Mouse (Mus musculus) kidney, embryonic 14.5 days (tissue): Measurements from ENCODE around the gene Gtf2f1. TPM values are rescaled to one million over a fixed set of nuclear protein-coding genes. Genes with fewer than 3 reads are reported as not detected.
"Not testable (repeated sequence)": the region's sequence is repeated elsewhere in the genome, so short reads cannot be mapped to it uniquely, and the experiment has no call there.

ENCODE experiments used
- ATAC-seq: fragments of 200-750 bp; cut with Nextera tagmentation; 2 replicates; pipeline ENCODE4 v1.8.0; 2017; ENCODE audit warnings: moderate number of reproducible peaks, mild to moderate bottlenecking, moderate TSS enrichment, moderate library complexity; ENCODE audit not compliant: low FRiP score, low TSS enrichment
- H3K27ac ChIP-seq: fragments of 300-500 bp; sonication (generic); 2 replicates; pipeline ENCODE4 v1.5.1; 2014; ENCODE audit warnings: low read depth, mild to moderate bottlenecking, low read length, moderate library complexity, mixed read lengths
- H3K27me3 ChIP-seq: fragments of 300-500 bp; sonication (generic); 2 replicates; pipeline ENCODE4 v1.6.1; 2014; ENCODE audit warnings: mild to moderate bottlenecking, low read length; ENCODE audit not compliant: control insufficient read depth, insufficient read depth
- H3K36me3 ChIP-seq: fragments of 300-500 bp; sonication (generic); 2 replicates; pipeline ENCODE4 v1.6.1; 2014; ENCODE audit warnings: low read length, mixed read lengths; ENCODE audit not compliant: control insufficient read depth, insufficient read depth
- H3K4me1 ChIP-seq: fragments of 300-500 bp; sonication (generic); 2 replicates; pipeline ENCODE4 v1.6.1; 2014; ENCODE audit warnings: low read length, mixed read lengths; ENCODE audit not compliant: control insufficient read depth, insufficient read depth
- H3K4me2 ChIP-seq: fragments of 300-500 bp; sonication (generic); replicated peaks from 2 replicates; pipeline ENCODE4 v1.6.1; 2014; ENCODE audit warnings: low read depth, mild to moderate bottlenecking, low read length
- H3K4me3 ChIP-seq: fragments of 300-500 bp; sonication (generic); 2 replicates; pipeline ENCODE4 v1.5.1; 2014; ENCODE audit warnings: mild to moderate bottlenecking, low read length
- H3K9ac ChIP-seq: fragments of 300-500 bp; sonication (generic); 2 replicates; pipeline ENCODE4 v1.6.1; 2014; ENCODE audit warnings: low read depth, mild to moderate bottlenecking, low read length, moderate library complexity
- H3K9me3 ChIP-seq: fragments of 300-500 bp; sonication (generic); 2 replicates; pipeline ENCODE4 v1.6.1; 2016; ENCODE audit warnings: low read length; ENCODE audit not compliant: control insufficient read depth
- WGBS: fragments of 180-500 bp; shearing (Covaris S2); extraction: QIAGEN DNeasy Blood & Tissue Kit; methylation state at CpG from one replicate; pipeline ENCODE4 v1.1.7; 2014; 5-methylcytosine and 5-hydroxymethylcytosine counted together
- polyA plus RNA-seq: library from polyadenylated mRNA; unstranded; fragments of >200 nt; fragmentation: Nextera tagmentation; extraction: Ambion mirVana; gene quantifications from 2 replicates; pipeline ENCODE4 v1.2.1, GENCODE M21; 2014

The Gtf2f1 gene
- 65.1 and 65.6 TPM in 2 replicates for polyA plus RNA-seq

DNA sequence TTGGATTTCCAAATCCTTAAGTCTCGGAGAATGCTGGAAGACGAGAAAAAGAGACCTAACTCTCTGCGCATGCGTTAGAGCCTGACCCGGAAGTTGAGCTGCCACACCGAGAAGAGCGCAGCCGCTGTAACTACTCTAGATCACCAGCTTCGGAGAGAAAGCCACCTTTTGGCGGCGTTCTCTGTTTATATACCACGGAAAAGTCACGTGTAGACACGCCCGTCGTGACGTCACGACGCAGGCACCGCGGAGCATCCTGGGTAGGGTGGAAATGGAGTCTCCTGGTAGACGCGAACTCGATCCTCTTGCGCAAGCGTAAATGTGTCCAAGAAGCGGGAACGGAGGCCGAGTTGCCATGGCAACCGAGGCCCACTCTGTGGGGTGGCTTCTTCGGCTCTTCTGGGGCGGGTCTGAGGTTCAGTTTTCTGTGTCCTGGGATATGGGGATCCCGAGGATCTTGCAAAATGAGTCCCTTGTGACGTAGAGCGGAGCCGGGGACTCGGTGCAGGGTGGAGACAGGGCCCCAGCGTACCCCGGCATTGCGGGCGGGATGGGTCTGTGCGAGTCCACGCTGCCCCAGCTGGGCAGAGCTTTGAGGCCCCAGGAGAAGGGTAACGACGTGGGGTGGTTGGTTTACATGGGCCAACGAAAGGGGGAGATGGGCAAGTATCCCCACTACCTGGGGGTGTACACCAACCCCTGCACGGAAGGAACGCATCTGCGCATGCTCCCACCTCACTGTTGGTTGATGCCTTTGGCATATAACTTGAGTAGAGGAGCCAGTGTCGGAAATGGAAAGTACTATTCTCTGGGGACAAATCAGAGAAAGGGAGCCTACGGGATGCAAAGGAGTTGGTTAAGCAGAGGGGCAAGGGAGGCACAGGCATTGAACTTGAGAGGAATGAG, at the start of gene Gtf2f1, which contains the start of gene Gm17949:
Gene Gtf2f1 (minus strand): TSS at position 53 of the 906 bp plus-strand sequence.
Gene Gm17949 (plus strand): TSS at position 234 of the 906 bp plus-strand sequence.
- peaks cover 12% of the 10 kb centered on the region; the same call in 1 of the 2 replicates for H3K4me1 ChIP-seq
- 1% methylated on average over 51 of the region's 51 CpGs for WGBS
- no peaks in the 10 kb centered on the region for H3K9me3 ChIP-seq
- H3K36me3 ChIP-seq, result peaks cover 28% of the 10 kb centered on the region
- peak within 1 kb of the TSS; percentile 74 for H3K27ac ChIP-seq
- H3K27me3 ChIP-seq, result no peaks in the 10 kb centered on the region
- peak; percentile 94 for ATAC-seq
- peak within 1 kb of the TSS; percentile 86 for H3K4me3 ChIP-seq
- peak within 1 kb of the TSS; percentile 91 for H3K4me2 ChIP-seq
- peak within 1 kb of the TSS; percentile 87 for H3K9ac ChIP-seq

DNA sequence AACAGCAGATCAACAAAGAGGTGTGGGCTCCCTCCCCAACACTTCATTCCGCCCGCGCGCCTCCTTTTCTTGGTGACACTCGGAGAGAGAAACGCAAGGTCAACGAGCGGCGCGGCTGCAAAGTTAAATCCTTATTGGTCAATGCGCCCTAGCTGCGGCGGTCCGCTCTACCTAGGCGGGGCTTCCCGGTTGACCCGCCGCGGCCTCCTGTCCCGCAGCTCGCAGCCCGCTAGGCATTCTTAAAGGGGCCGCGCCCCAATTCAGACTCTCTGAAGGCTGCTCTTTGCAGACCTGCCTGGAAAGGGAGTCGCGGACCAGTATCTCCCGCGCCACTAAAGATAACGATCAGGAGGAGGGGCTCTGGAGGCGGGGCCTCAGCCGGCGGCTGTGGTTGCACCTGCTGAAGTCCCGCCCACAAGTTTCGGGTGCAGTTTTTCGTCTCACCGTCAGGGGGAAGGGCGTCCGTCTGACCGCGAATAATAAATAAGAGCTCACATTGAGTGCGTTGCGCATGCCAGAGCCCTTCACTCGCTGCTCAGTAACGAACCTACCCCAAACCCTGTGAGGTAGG, 49.2 kb upstream of the Gtf2f1 start:
- H3K9me3 ChIP-seq, result no peaks in the 10 kb centered on the region
- H3K4me2 ChIP-seq, result peak overlapping the region; percentile 87
- peak; percentile 87 for ATAC-seq
- H3K4me3 ChIP-seq, result peak overlapping the region; percentile 84
- no peaks in the 10 kb centered on the region for H3K36me3 ChIP-seq
- H3K4me1 ChIP-seq, result no peaks in the 10 kb centered on the region
- WGBS, result under 1% methylated on average over 44 of the region's 44 CpGs
- peak overlapping the region; percentile 71; the same call in 1 of the 2 replicates for H3K27ac ChIP-seq
- peak overlapping the region; percentile 77; the same call in 1 of the 2 replicates for H3K9ac ChIP-seq
- peaks cover 24% of the 10 kb centered on the region for H3K27me3 ChIP-seq

GRCm38 (mm10) chr17:57059486-57059977, 48.4 kb upstream of the Gtf2f1 start, which contains the start of gene Slc25a23:
Gene Slc25a23, minus strand, starts transcription at chr17:57059863.
- H3K4me2 ChIP-seq, result peak within 1 kb of the TSS; percentile 87
- H3K36me3 ChIP-seq, result no peaks in the 10 kb centered on the region
- H3K9me3 ChIP-seq, result no peaks in the 10 kb centered on the region
- WGBS, result under 1% methylated on average over 24 of the region's 45 CpGs
- H3K27ac ChIP-seq, result peak within 1 kb of the TSS; percentile 71; the same call in 1 of the 2 replicates
- H3K4me1 ChIP-seq, result no peaks in the 10 kb centered on the region
- peak within 1 kb of the TSS; percentile 84 for H3K4me3 ChIP-seq
- H3K27me3 ChIP-seq, result peaks cover 24% of the 10 kb centered on the region
- peak within 1 kb of the TSS; percentile 77 for H3K9ac ChIP-seq
- ATAC-seq, result peak; percentile 59

GRCm38 (mm10) chr17:57058891-57059485, 47.9 kb upstream of the Gtf2f1 start, which contains the start of gene Crb3:
Gene Crb3, plus strand, starts transcription at chr17:57059105.
- Histone ChIP-seq H3K4me2 (peak within 1 kb of the TSS; percentile 87), H3K4me3 (peak within 1 kb of the TSS; percentile 84), H3K9ac (peak within 1 kb of the TSS; percentile 77), H3K27ac (peak within 1 kb of the TSS; percentile 37; the same call in 1 of the 2 replicates), H3K9me3 (no peaks in the 10 kb centered on the region), H3K27me3 (peaks cover 24% of the 10 kb centered on the region), H3K4me1 (no peaks in the 10 kb centered on the region), H3K36me3 (no peaks in the 10 kb centered on the region)
- 0% methylated on average over 13 of the region's 22 CpGs for WGBS
- 0 out of 2 replicates have a peak, but pooled peaks have one; percentile 2 for ATAC-seq

DNA sequence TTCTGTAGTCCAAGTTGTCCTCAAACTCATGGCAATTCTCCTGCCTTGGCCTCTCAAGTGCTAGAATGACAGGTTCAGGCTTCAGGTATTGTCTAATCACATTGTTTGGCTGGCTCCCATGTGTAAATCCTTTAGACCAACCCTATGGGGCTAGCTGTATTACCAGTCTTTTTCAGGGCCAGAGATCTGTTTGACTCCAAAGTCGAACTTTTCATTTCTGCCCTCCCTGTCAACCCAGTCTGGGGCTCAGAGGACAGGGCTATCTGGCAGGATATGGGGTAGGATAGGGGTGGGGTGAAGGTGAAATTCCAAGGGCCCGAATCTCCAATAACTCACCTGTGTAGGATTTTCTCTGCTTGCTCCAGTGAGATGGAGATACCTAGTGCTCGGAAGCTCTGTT, 45.2 kb upstream of the Gtf2f1 start:
- WGBS, result 82% methylated on average over 3 of the region's 3 CpGs
- no peak overlapping the region for H3K9ac ChIP-seq

GRCm38 (mm10) chr17:57051679-57052078, 40.6 kb upstream of the Gtf2f1 start:
- not testable (repeated sequence) for H3K27ac ChIP-seq, H3K27me3 ChIP-seq, H3K9me3 ChIP-seq, H3K4me2 ChIP-seq, H3K9ac ChIP-seq, ATAC-seq, H3K4me3 ChIP-seq, H3K4me1 ChIP-seq
- H3K36me3 ChIP-seq, result peaks cover 11% of the 10 kb centered on the region; the same call in 1 of the 2 replicates
- 86% methylated on average over 4 of the region's 4 CpGs for WGBS

More for the DNA sequence above, 45.2 kb upstream of the Gtf2f1 start:
- Histone ChIP-seq H3K36me3 (peaks cover 10% of the 10 kb centered on the region; the same call in 1 of the 2 replicates), H3K4me2 (no peak overlapping the region), H3K9me3 (no peaks in the 10 kb centered on the region), H3K4me3 (no peak overlapping the region), H3K27ac (no peak overlapping the region), H3K4me1 (no peaks in the 10 kb centered on the region), H3K27me3 (peaks cover 4% of the 10 kb centered on the region; the same call in 1 of the 2 replicates)
- ATAC-seq, result no peak

- Histone ChIP-seq H3K4me2 (no peak overlapping the region), H3K36me3 (peaks cover 11% of the 10 kb centered on the region; the same call in 1 of the 2 replicates), H3K27me3 (no peaks in the 10 kb centered on the region), H3K9me3 (no peaks in the 10 kb centered on the region), H3K27ac (no peak overlapping the region), H3K9ac (no peak overlapping the region), H3K4me1 (no peaks in the 10 kb centered on the region), H3K4me3 (no peak overlapping the region)
- 86% methylated on average over 3 of the region's 3 CpGs for WGBS
- ATAC-seq, result no peak
Observed at GRCm38 (mm10) chr17:57048816-57049215, 37.7 kb upstream of the Gtf2f1 start.

GRCm38 (mm10) chr17:57047406-57047805, 36.3 kb upstream of the Gtf2f1 start:
- Histone ChIP-seq H3K9ac (no peak overlapping the region), H3K4me3 (no peak overlapping the region), H3K27ac (no peak overlapping the region), H3K27me3 (no peaks in the 10 kb centered on the region), H3K4me2 (no peak overlapping the region), H3K36me3 (peaks cover 6% of the 10 kb centered on the region; the same call in 1 of the 2 replicates), H3K9me3 (no peaks in the 10 kb centered on the region), H3K4me1 (no peaks in the 10 kb centered on the region)
- WGBS, result 38% methylated on average over 5 of the region's 5 CpGs
- peak; percentile 28 for ATAC-seq
